Mouse (Mus musculus): Measurements from ENCODE around the gene Rere.

- TF ChIP-seq GATA1 (IDR thresholded peaks at IDR 0.05; ENCODE audit: low read length), result no peak; the same call in 1 of the 2 replicates
- peak; percentile 60 for TF ChIP-seq TAL1 (IDR thresholded peaks at IDR 0.05; ENCODE audit: low read length)
Observed at GRCm38 (mm10) chr4:150461427-150462189, 180.2 kb downstream of the Rere start.

Data from erythroblast, embryonic 14.5 days (primary cell).